Mouse (Mus musculus) brain, embryonic 14.5 days (tissue): ENCODE data around the gene Dennd1b.

ENCODE experiments used
- CTCF ChIP-seq: fragments of 200-500 bp; IDR thresholded peaks from 2 replicates; pipeline ENCODE4 v1.5.1; 2012; ENCODE audit warnings: inconsistent platforms, mild to moderate bottlenecking, moderate library complexity, borderline replicate concordance; ENCODE audit not compliant: insufficient read depth, insufficient read length; ENCODE audit errors: extremely low read depth
- POLR2A ChIP-seq: fragments of 200-500 bp; IDR thresholded peaks from 2 replicates; pipeline ENCODE4 v1.6.1; 2012; ENCODE audit warnings: mild to moderate bottlenecking, inconsistent platforms, borderline replicate concordance; ENCODE audit not compliant: poor library complexity, insufficient read depth, insufficient read length, severe bottlenecking; ENCODE audit errors: extremely low read depth

DNA sequence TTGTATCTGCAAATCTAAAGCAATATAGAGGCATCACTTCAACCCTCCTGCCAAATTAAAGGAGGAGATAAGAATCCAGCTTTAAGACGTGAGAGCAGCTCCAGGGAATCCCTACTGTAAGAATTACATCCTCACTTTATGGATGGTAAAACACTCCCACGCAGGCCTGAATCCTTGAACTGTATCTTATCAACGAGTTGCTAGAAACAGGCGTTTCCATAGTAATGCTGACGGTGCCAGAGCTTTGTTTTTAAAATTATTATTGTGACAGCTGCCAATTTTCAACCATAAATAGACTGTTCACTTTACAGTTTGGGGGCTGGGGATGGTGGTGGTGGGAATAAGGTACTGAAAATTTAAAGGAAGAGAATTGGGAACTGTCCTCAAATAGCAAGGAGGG lies 239.8 kb downstream of the Dennd1b start:
- no peak for TF ChIP-seq POLR2A
- TF ChIP-seq CTCF: no peak
